Mouse (Mus musculus) bone marrow, adult 2 months (tissue): ENCODE measurements around the gene Snx4.

Experiments used
- CTCF ChIP-seq: fragments of 200-500 bp; IDR thresholded peaks from 2 replicates; pipeline ENCODE4 v1.5.1; 2011; ENCODE audit warnings: low read length, control low read depth; ENCODE audit not compliant: control insufficient read depth, insufficient read depth
- POLR2A ChIP-seq: fragments of 200-500 bp; IDR thresholded peaks from 2 replicates; pipeline ENCODE4 v1.6.1; 2011; ENCODE audit warnings: low read depth, mild to moderate bottlenecking, control low read depth, low read length, borderline replicate concordance; ENCODE audit not compliant: control insufficient read depth

- TF ChIP-seq POLR2A = no peak
- TF ChIP-seq CTCF = no peak
Observed at GRCm38 (mm10) chr16:33267616-33268253, 16.5 kb downstream of the Snx4 start.
